Mouse (Mus musculus): ENCODE results near the gene Rbpj. TPM values are rescaled to one million over a fixed set of nuclear protein-coding genes. Genes with fewer than 3 reads are reported as not detected.

The Rbpj gene
- polyA plus RNA-seq, 1 experiment from 2014 or later: 63.0 TPM

- Histone ChIP-seq H3K27me3 (ENCODE audit: control insufficient read depth, insufficient read depth, low read length) (no peaks in the 10 kb centered on the region), H3K27ac (ENCODE audit: low read depth, low read length) (no peak overlapping the region), H3K9ac (ENCODE audit: low read length) (no peak overlapping the region), H3K36me3 (ENCODE audit: control insufficient read depth, insufficient read depth, low read length) (no peaks in the 10 kb centered on the region), H3K4me2 (no peak overlapping the region), H3K4me3 (ENCODE audit: low read depth, low read length) (no peak overlapping the region), H3K4me1 (ENCODE audit: control insufficient read depth, insufficient read depth, low read length) (no peaks in the 10 kb centered on the region), H3K9me3 (ENCODE audit: control insufficient read depth, low read length) (no peaks in the 10 kb centered on the region)
- DNase-seq (ENCODE audit: low spot score, missing footprints) (no peak), ATAC-seq (ENCODE audit: low FRiP score) (no peak)
- WGBS: 86% methylated on average over 7 of the region's 7 CpGs
Measured at GRCm38 (mm10) chr5:53561160-53561559, 95.2 kb downstream of the Rbpj start.

DNA sequence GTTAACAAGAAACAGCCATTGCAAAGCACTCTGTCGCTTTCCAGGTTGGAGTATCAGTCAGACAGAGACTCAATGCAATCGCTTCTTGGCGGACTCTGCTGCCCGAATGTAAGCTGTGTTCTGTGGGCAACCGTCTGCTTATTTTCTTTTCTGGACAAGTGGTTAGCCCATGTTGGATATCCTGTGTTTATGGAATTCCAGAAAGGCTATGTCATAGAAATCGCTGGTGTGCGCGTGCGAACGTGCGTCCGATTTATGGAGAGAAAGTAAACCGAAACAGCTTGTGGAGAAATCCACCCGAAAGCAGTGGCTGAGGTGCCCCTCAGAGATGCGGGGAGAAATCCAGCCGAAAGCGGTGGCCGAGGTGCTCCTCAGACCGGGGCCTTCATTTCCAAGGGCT lies 98.4 kb downstream of the Rbpj start:
- no peaks in the 10 kb centered on the region for H3K9me3 ChIP-seq (ENCODE audit: control insufficient read depth, low read length)
- WGBS: 87% methylated on average over 19 of the region's 19 CpGs
- no peak overlapping the region for H3K4me3 ChIP-seq (ENCODE audit: low read depth, low read length)
- ATAC-seq (ENCODE audit: low FRiP score) (no peak), DNase-seq (ENCODE audit: low spot score, missing footprints) (no peak)
- H3K27ac ChIP-seq (ENCODE audit: low read depth, low read length): no peak overlapping the region
- no peaks in the 10 kb centered on the region for H3K36me3 ChIP-seq (ENCODE audit: control insufficient read depth, insufficient read depth, low read length)
- no peaks in the 10 kb centered on the region for H3K27me3 ChIP-seq (ENCODE audit: control insufficient read depth, insufficient read depth, low read length)
- H3K4me2 ChIP-seq: no peak overlapping the region
- H3K9ac ChIP-seq (ENCODE audit: low read length): no peak overlapping the region
- H3K4me1 ChIP-seq (ENCODE audit: control insufficient read depth, insufficient read depth, low read length): no peaks in the 10 kb centered on the region

DNA sequence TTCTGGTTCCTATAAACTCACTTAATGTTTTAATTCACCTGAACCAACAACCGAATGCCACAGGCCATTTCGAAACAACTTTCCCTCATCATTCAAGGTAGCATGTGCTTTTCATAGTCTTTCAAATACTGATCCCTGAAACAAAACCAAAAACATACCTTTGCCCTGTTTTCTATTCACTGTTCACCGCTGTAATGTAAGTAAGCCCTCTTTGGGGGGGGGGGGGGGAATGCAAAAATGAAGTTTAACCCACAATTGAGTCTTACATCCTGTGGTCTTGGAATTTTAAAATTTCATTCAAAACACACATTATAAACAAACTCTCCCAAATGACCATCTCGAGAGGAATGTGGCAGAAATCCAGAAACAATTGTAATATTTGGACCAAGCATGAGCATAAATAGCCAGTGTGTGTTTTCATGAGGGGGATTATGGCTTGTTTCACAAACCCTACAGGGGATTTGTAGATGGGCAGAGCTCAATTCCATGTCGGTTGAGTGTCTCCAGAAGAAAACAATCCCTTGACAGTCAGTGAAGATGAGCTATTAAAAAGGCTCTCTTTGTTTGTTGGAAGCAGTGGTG lies 99.4 kb downstream of the Rbpj start:
- Histone ChIP-seq H3K4me2 (no peak overlapping the region), H3K4me1 (ENCODE audit: control insufficient read depth, insufficient read depth, low read length) (no peaks in the 10 kb centered on the region), H3K27ac (ENCODE audit: low read depth, low read length) (no peak overlapping the region), H3K36me3 (ENCODE audit: control insufficient read depth, insufficient read depth, low read length) (no peaks in the 10 kb centered on the region), H3K4me3 (ENCODE audit: low read depth, low read length) (no peak overlapping the region), H3K9me3 (ENCODE audit: control insufficient read depth, low read length) (no peaks in the 10 kb centered on the region), H3K27me3 (ENCODE audit: control insufficient read depth, insufficient read depth, low read length) (no peaks in the 10 kb centered on the region), H3K9ac (ENCODE audit: low read length) (no peak overlapping the region)
- no peak for ATAC-seq (ENCODE audit: low FRiP score)
- no peak for DNase-seq (ENCODE audit: low spot score, missing footprints)
- WGBS: 83% methylated on average over 5 of the region's 5 CpGs

- 92% methylated on average over 15 of the region's 15 CpGs for WGBS
- Histone ChIP-seq H3K9me3 (ENCODE audit: control insufficient read depth, low read length) (no peaks in the 10 kb centered on the region), H3K9ac (ENCODE audit: low read length) (no peak overlapping the region), H3K4me2 (no peak overlapping the region), H3K4me1 (ENCODE audit: control insufficient read depth, insufficient read depth, low read length) (no peaks in the 10 kb centered on the region), H3K27me3 (ENCODE audit: control insufficient read depth, insufficient read depth, low read length) (no peaks in the 10 kb centered on the region), H3K27ac (ENCODE audit: low read depth, low read length) (no peak overlapping the region), H3K4me3 (ENCODE audit: low read depth, low read length) (no peak overlapping the region), H3K36me3 (ENCODE audit: control insufficient read depth, insufficient read depth, low read length) (no peaks in the 10 kb centered on the region)
- DNase-seq (ENCODE audit: low spot score, missing footprints) (no peak), ATAC-seq (ENCODE audit: low FRiP score) (no peak)
Measured at GRCm38 (mm10) chr5:53566485-53567083, 100.6 kb downstream of the Rbpj start.

DNA sequence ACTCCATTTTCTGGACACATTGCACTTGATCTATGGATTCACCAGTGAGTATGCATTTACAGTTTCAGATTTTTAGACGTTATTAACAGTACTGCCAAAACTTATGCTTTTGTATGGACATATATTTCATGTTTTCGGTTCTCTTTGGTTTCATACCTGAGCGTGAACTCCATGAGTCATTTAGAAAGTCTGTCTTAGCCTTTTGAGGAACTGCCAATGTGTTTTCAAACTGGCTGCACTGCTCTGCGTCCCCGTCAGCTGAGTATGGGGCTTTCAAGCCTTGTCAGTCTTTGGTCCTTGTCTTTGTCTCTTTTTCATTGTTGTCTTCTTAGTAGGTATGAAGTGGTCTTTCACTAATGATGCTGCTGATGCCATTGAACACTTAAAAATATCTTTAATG lies 106.5 kb downstream of the Rbpj start:
- no peaks in the 10 kb centered on the region for H3K4me1 ChIP-seq (ENCODE audit: control insufficient read depth, insufficient read depth, low read length)
- no peak overlapping the region for H3K27ac ChIP-seq (ENCODE audit: low read depth, low read length)
- H3K27me3 ChIP-seq (ENCODE audit: control insufficient read depth, insufficient read depth, low read length): no peaks in the 10 kb centered on the region
- no peaks in the 10 kb centered on the region for H3K36me3 ChIP-seq (ENCODE audit: control insufficient read depth, insufficient read depth, low read length)
- 85% methylated on average over 5 of the region's 5 CpGs for WGBS
- ATAC-seq (ENCODE audit: low FRiP score) (no peak), DNase-seq (ENCODE audit: low spot score, missing footprints) (no peak)
- H3K9ac ChIP-seq (ENCODE audit: low read length): no peak overlapping the region
- no peaks in the 10 kb centered on the region for H3K9me3 ChIP-seq (ENCODE audit: control insufficient read depth, low read length)
- H3K4me3 ChIP-seq (ENCODE audit: low read depth, low read length): no peak overlapping the region
- no peak overlapping the region for H3K4me2 ChIP-seq

DNA sequence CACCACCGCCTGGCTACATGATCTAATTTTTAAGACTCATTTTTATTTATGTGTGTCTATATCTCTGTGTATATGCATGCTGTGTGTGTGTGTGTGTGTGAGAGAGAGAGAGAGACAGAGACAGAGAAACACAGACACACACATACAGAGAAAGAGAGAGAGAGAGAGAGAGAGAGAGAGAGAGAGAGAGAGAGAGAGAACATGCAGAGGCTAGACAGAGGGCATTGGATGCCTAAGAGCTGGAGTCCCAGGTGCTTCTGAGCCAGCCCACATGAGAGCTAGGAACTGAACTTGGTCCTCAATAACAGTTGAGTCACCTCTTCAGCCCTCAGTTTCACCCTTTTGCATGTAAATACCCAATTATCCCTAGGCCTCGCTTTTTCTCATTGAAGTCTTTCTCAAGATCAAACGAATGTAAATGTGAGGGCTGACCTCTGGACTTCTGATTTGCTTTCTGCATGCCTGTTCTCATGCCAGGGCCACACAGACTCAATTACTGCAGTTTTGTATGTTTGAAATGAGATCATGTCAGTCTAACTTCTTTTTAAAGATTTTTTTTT lies 109.0 kb downstream of the Rbpj start:
- H3K4me3 ChIP-seq (ENCODE audit: low read depth, low read length): no peak overlapping the region
- no peak for ATAC-seq (ENCODE audit: low FRiP score)
- WGBS: 58% methylated on average over 3 of the region's 3 CpGs

DNA sequence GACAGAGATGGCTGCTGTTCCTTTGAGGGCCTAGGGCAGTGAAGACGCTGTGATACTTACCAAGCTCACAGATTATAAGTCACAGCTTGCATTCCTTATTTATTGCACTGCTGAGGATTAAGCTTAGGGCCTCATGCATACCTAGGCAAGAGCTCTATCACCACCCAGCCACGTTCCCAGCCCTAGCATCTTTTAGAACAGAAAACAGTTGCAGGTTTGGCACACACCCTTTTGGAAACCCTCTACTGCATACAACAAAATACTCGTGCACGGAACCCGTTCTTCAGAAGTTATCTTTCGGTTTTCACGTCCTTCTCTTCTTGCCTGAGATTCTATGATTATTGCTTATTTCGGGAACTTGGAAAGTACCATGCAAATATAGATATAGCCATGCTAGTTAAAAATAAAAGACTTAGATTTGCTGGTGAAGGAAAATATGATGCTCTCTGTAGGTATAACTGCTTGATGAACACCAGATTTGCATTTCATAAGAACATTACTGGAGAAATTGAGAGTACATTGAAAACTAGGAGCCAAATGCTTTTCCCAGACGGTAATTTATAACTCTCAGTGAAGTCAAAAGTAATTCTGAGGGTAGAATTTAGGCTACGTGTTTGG lies 111.4 kb downstream of the Rbpj start:
- 84% methylated on average over 10 of the region's 10 CpGs for WGBS
- ATAC-seq (ENCODE audit: low FRiP score) (no peak), DNase-seq (ENCODE audit: low spot score, missing footprints) (no peak)
- Histone ChIP-seq H3K4me1 (ENCODE audit: control insufficient read depth, insufficient read depth, low read length) (no peaks in the 10 kb centered on the region), H3K27me3 (ENCODE audit: control insufficient read depth, insufficient read depth, low read length) (no peaks in the 10 kb centered on the region), H3K27ac (ENCODE audit: low read depth, low read length) (no peak overlapping the region), H3K4me2 (no peak overlapping the region), H3K4me3 (ENCODE audit: low read depth, low read length) (no peak overlapping the region), H3K9ac (ENCODE audit: low read length) (no peak overlapping the region), H3K9me3 (ENCODE audit: control insufficient read depth, low read length) (no peaks in the 10 kb centered on the region), H3K36me3 (ENCODE audit: control insufficient read depth, insufficient read depth, low read length) (no peaks in the 10 kb centered on the region)

More for the DNA sequence above, 109.0 kb downstream of the Rbpj start:
- Histone ChIP-seq H3K36me3 (ENCODE audit: control insufficient read depth, insufficient read depth, low read length) (no peaks in the 10 kb centered on the region), H3K9me3 (ENCODE audit: control insufficient read depth, low read length) (no peaks in the 10 kb centered on the region), H3K4me1 (ENCODE audit: control insufficient read depth, insufficient read depth, low read length) (no peaks in the 10 kb centered on the region), H3K27me3 (ENCODE audit: control insufficient read depth, insufficient read depth, low read length) (no peaks in the 10 kb centered on the region), H3K27ac (ENCODE audit: low read depth, low read length) (no peak overlapping the region), H3K9ac (ENCODE audit: low read length) (no peak overlapping the region), H3K4me2 (no peak overlapping the region)
- DNase-seq (ENCODE audit: low spot score, missing footprints): peak; percentile 47

DNA sequence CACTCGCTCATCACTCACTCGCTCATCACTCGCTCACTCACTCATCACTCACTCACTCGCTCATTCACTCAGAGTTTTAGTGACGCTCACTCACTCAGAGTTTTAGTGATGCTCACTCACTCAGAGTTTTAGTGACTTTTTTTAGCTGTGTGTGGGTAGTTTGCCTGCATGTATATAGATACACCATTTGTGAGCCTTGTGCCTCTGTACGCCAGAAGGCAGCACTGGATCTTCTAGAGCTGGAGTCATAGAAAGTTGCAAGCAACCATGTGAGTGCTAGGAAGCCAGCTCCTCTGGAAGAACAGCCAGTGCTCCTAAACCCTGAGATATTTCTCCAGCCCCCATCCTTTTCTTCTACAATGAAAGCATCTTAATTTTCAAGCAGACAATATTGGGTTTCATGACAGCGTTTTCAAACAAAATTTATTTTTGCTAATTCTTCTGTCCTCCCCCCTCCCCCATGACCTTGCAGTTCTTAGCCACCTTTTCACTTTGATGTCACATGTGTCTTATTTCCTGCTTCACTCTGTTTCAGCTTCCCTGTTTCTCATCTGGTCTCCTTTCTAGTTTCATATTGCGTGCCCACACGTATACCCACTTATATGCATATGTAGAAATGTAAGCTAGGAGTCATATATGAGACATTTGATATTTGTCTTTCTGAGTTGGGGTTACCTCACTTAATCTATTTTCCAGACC lies 118.3 kb downstream of the Rbpj start:
- no peaks in the 10 kb centered on the region for H3K36me3 ChIP-seq (ENCODE audit: control insufficient read depth, insufficient read depth, low read length)
- no peak overlapping the region for H3K9ac ChIP-seq (ENCODE audit: low read length)
- WGBS: 90% methylated on average over 9 of the region's 9 CpGs
- no peak overlapping the region for H3K4me2 ChIP-seq
- H3K27me3 ChIP-seq (ENCODE audit: control insufficient read depth, insufficient read depth, low read length): no peaks in the 10 kb centered on the region
- ATAC-seq (ENCODE audit: low FRiP score): no peak
- DNase-seq (ENCODE audit: low spot score, missing footprints): no peak
- H3K27ac ChIP-seq (ENCODE audit: low read depth, low read length): no peak overlapping the region
- H3K4me1 ChIP-seq (ENCODE audit: control insufficient read depth, insufficient read depth, low read length): peaks cover 4% of the 10 kb centered on the region; the same call in 1 of the 2 replicates
- H3K4me3 ChIP-seq (ENCODE audit: low read depth, low read length): no peak overlapping the region
- no peaks in the 10 kb centered on the region for H3K9me3 ChIP-seq (ENCODE audit: control insufficient read depth, low read length)

Measured in midbrain, embryonic 11.5 days (tissue).